Mouse (Mus musculus): ENCODE results near the gene Litaf.
A peak's percentile ranks its signal among the peaks of the same experiment; 100 is the strongest.

- TF ChIP-seq CTCF (IDR thresholded peaks at IDR 0.05; ENCODE audit: low read depth) (peak; percentile 16; the same call in 1 of the 2 replicates), EP300 (IDR thresholded peaks at IDR 0.05; ENCODE audit: low read depth) (no peak)
Measured at GRCm38 (mm10) chr16:11023618-11024017, 42.3 kb downstream of the Litaf start.
